Mouse (Mus musculus) megakaryocyte, embryonic 14.5 days (primary cell): ENCODE data around the gene Il17rb. TPM values are rescaled to one million over a fixed set of nuclear protein-coding genes. Genes with fewer than 3 reads are reported as not detected.
A peak's percentile ranks its signal among the peaks of the same experiment; 100 is the strongest.

Source experiments
- H3K27me3 ChIP-seq: replicated peaks from 2 replicates; pipeline ENCODE3; 2012; ENCODE audit warnings: inconsistent platforms
- H3K36me3 ChIP-seq: replicated peaks from 2 replicates; pipeline ENCODE3; 2012; ENCODE audit warnings: low read length, inconsistent platforms, mixed read lengths
- H3K4me1 ChIP-seq: 2 replicates; pipeline ENCODE4 v1.6.1; 2012; ENCODE audit warnings: inconsistent platforms
- H3K4me3 ChIP-seq: replicated peaks from 2 replicates; pipeline ENCODE3; 2012; ENCODE audit warnings: moderate library complexity, mild to moderate bottlenecking, inconsistent platforms
- H3K9me3 ChIP-seq: 2 replicates; pipeline ENCODE4 v1.6.1; 2012; ENCODE audit warnings: inconsistent platforms
- FLI1 ChIP-seq: IDR thresholded peaks from 2 replicates; pipeline ENCODE4 v1.6.1; 2012; ENCODE audit warnings: low read length, inconsistent platforms, mixed read lengths
- GATA1 ChIP-seq: IDR thresholded peaks from 3 replicates; pipeline ENCODE4 v1.6.1; 2012; ENCODE audit warnings: mixed read lengths, low read length, inconsistent platforms, borderline replicate concordance
- polyA plus RNA-seq: library from polyadenylated mRNA; stranded (reverse); fragments of >175 nt; gene quantifications from 2 replicates; pipeline ENCODE4 v1.2.3, GENCODE M21; 2012; ENCODE audit warnings: low replicate concordance; ENCODE audit not compliant: insufficient read depth

The Il17rb gene
- 1.7 TPM in 1 of 2 replicates, not detected in the other for polyA plus RNA-seq

DNA sequence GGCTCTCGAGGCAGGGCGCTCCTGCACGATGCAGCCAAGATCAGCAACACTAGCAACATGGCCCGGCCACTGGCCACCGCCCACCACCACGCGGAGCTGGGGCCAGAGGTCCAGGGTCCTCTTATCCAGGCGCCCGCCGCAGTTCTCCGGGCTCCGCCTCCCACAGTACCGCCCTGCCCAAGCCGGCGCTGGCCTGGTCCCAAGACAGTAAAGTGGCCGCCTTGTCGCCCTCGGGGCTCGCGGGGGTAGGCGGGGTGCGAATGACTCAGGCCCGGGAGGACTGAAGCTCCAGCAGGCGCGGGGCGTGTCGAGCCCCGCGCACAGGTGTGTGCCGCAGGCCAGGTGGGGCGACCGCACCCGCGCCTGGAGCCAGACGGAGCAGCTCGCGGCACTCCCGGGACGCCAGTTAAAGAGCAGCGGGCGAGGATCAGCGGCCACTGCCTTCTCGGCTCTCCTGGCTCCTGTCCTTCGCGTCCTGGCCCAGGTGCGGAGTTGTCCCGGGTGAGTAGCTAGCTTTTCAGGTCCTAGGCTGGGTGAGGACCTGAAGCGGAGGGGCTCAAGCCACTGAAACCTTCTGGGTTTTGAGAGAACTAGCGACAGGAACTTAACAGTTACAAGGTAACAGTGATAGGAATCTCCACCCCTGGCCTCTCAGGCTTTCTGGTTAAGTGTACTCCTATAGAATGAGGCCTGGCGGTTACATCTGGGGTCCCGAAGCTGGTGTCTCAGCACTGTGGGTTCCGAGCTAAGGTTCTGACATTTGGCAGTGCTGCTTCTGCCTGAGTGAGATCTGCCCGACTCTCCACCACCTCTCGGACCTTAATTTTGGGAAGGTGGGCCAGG is at the start of gene Il17rb, which contains the start of gene Chdh:
TSS of gene Il17rb (minus strand) at position 164 of the 843 bp plus-strand sequence.
TSS of gene Chdh (plus strand) at position 291 of the 843 bp plus-strand sequence.
- peaks cover 8% of the 10 kb centered on the region for H3K4me1 ChIP-seq

GRCm38 (mm10) chr14:30056031-30056766 is 47.5 kb upstream of the Il17rb start:
- Histone ChIP-seq H3K27me3 (peaks cover 5% of the 10 kb centered on the region), H3K4me3 (no peak overlapping the region), H3K36me3 (no peaks in the 10 kb centered on the region), H3K9me3 (no peaks in the 10 kb centered on the region), H3K4me1 (peaks cover 6% of the 10 kb centered on the region; the same call in 1 of the 2 replicates)
- TF ChIP-seq FLI1, result no peak
- TF ChIP-seq GATA1, result no peak

More for the DNA sequence above, at the start of gene Il17rb, which contains the start of gene Chdh:
- TF ChIP-seq GATA1, result no peak
- no peak for TF ChIP-seq FLI1
- Histone ChIP-seq H3K9me3 (no peaks in the 10 kb centered on the region), H3K4me3 (peak within 1 kb of the TSS; percentile 73), H3K36me3 (no peaks in the 10 kb centered on the region), H3K27me3 (peaks cover 72% of the 10 kb centered on the region)

DNA sequence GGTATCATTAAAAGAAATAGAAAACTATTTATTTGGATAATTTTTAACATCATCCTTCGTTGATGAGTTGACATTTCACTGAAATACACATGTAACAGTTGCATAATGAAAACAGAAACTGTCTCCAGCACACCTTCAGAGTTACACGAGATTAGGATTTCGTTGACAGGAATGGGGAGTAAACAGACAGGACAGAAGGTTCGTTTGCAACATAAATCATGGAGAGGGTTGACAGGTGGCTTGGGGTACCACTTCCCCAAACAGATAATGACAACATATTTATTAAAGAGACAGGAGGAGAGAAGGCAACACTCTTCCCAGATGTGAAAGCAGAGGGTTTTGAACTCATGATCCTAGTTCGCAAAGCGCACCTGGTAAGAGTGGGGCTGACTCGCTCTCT is 46.2 kb upstream of the Il17rb start:
- Histone ChIP-seq H3K4me1 (peaks cover 6% of the 10 kb centered on the region; the same call in 1 of the 2 replicates), H3K36me3 (no peaks in the 10 kb centered on the region), H3K9me3 (no peaks in the 10 kb centered on the region), H3K4me3 (no peak overlapping the region), H3K27me3 (peaks cover 5% of the 10 kb centered on the region)
- TF ChIP-seq GATA1 (no peak), FLI1 (no peak)

- H3K36me3 ChIP-seq, result no peaks in the 10 kb centered on the region
- no peak overlapping the region for H3K4me3 ChIP-seq
- peaks cover 6% of the 10 kb centered on the region; the same call in 1 of the 2 replicates for H3K4me1 ChIP-seq
- H3K9me3 ChIP-seq, result peaks cover 8% of the 10 kb centered on the region; the same call in 1 of the 2 replicates
- no peak for TF ChIP-seq FLI1
- TF ChIP-seq GATA1, result no peak
- peaks cover 3% of the 10 kb centered on the region for H3K27me3 ChIP-seq
Measured at GRCm38 (mm10) chr14:30050280-30050679, 41.6 kb upstream of the Il17rb start.

- H3K4me1 ChIP-seq, result no peaks in the 10 kb centered on the region
- no peak overlapping the region for H3K4me3 ChIP-seq
- no peaks in the 10 kb centered on the region for H3K36me3 ChIP-seq
- peaks cover 8% of the 10 kb centered on the region; the same call in 1 of the 2 replicates for H3K9me3 ChIP-seq
- TF ChIP-seq GATA1 (no peak), FLI1 (no peak)
- peaks cover 3% of the 10 kb centered on the region for H3K27me3 ChIP-seq
Measured at GRCm38 (mm10) chr14:30048049-30048448, 39.4 kb upstream of the Il17rb start.

DNA sequence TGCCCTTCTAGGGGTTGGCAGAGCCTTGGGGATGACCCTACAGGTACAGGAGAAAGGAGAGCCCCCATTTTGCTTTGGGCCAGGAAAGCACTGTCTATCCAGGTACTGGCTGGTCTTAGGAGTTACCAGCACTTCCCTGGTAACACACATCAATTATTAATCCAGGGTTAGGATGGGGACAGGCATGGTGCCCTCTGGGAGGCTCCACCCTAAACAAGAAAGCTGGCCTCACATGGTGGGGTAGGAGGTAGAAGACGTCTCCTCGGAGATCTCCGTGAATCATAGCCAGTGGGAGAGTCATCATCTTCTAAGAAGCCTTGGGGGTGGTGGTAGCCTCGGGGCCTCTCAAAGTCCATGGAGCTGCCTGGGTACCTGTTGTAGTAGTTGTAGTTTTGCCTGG is 38.3 kb upstream of the Il17rb start:
- Histone ChIP-seq H3K4me3 (no peak overlapping the region), H3K36me3 (no peaks in the 10 kb centered on the region), H3K4me1 (no peaks in the 10 kb centered on the region), H3K27me3 (peaks cover 3% of the 10 kb centered on the region), H3K9me3 (peaks cover 8% of the 10 kb centered on the region; the same call in 1 of the 2 replicates)
- TF ChIP-seq GATA1, result no peak
- no peak for TF ChIP-seq FLI1

DNA sequence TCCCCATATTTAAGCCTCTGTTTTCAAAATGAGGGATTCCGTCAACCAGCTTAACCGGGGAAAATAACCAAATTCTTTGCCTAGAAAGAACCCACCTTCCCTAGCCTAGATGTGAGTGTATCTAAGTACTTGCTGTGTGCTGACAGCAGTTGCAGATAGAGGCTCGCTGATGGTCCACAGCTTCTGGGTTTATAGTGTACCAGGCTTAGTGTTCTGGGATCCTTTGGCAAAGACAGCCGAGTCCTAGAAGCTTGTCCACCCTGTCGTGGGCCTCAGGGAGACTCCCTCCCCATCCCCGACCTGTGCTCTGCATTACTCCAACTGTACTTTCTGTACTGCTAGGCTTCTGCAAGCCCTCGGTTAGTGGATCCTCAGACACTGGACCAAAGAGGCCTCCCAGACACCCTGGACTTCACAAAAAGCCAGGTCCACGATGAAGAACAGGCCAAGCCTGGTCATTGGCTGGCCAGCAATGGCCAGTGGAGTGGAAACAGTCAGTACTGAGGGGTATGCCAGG is 37.1 kb upstream of the Il17rb start:
- no peak overlapping the region for H3K4me3 ChIP-seq
- H3K27me3 ChIP-seq, result peaks cover 3% of the 10 kb centered on the region
- no peak for TF ChIP-seq FLI1
- no peak for TF ChIP-seq GATA1
- peaks cover 8% of the 10 kb centered on the region; the same call in 1 of the 2 replicates for H3K9me3 ChIP-seq
- H3K36me3 ChIP-seq, result no peaks in the 10 kb centered on the region
- H3K4me1 ChIP-seq, result no peaks in the 10 kb centered on the region

DNA sequence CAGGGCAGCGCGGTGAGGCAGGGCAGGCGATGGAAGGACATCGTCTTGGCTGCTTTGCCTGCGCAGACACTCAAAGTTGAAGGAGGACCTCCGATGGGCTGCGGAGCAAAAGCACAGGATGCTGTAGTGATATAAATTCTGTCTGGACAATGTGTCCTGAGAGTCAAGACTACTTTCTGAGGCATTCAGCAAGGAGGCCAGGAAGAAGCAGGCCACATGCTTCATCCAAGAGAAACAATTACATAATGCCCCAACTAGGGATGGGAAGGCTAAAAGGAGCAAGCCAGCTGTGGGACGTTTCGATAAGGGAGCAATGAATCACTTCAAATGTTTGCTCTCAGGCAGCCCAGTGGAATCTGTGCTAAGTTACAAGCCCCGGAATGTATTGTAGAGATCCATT is 36.5 kb upstream of the Il17rb start:
- no peaks in the 10 kb centered on the region for H3K36me3 ChIP-seq
- H3K4me1 ChIP-seq, result no peaks in the 10 kb centered on the region
- peaks cover 3% of the 10 kb centered on the region for H3K27me3 ChIP-seq
- H3K9me3 ChIP-seq, result peaks cover 8% of the 10 kb centered on the region; the same call in 1 of the 2 replicates
- no peak overlapping the region for H3K4me3 ChIP-seq
- TF ChIP-seq GATA1 (no peak), FLI1 (no peak)

DNA sequence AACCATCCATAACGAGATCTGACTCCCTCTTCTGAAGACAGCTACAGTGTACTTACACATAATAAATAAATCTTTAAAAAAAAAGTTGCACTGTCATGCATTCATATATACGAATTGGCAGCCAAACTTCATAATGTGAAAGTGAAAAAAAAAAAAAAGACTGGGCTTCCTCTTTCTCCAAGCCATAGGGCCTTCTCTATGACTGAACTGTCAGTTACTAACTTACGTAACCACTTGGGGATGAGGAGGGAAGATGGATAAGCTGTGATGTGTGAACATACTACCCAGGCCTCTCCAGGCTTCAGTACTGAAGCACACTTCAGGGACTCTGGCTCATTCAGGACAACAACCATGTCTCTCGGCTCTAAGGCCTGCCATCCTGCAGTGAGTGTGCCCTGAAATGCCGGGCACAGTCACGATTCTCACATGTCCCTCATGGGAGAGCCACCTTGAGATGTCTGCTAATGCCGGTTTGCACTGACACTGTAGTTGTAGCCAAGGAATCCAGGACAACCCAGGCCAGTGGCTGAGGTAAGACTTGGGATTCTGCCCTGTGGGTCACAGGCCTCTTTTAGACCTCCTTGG is 34.8 kb upstream of the Il17rb start:
- Histone ChIP-seq H3K27me3 (peaks cover 5% of the 10 kb centered on the region), H3K4me3 (no peak overlapping the region), H3K4me1 (no peaks in the 10 kb centered on the region), H3K9me3 (peaks cover 8% of the 10 kb centered on the region; the same call in 1 of the 2 replicates), H3K36me3 (no peaks in the 10 kb centered on the region)
- no peak for TF ChIP-seq GATA1
- no peak for TF ChIP-seq FLI1
